Mouse (Mus musculus): ENCODE measurements around the gene Gm26620. TPM values are rescaled to one million over a fixed set of nuclear protein-coding genes. Genes with fewer than 3 reads are reported as not detected.

The Gm26620 gene
- polyA plus RNA-seq, 1 experiment from 2014 or later, result 0.62 TPM

Other genes starting within 250 kb of the Gm26620 start
- 28.7 and 35.2 TPM in 2 replicates for gene Olfml2b, start 240.5 kb upstream of the Gm26620 start, polyA plus RNA-seq (2015; fragmentation: Nextera tagmentation; extraction: Ambion mirVana)
- gene Atf6, start 17.3 kb upstream of the Gm26620 start, polyA plus RNA-seq (2015; fragmentation: Nextera tagmentation; extraction: Ambion mirVana), result 9.8 and 10.2 TPM in 2 replicates
- gene Dusp12, start 475 bp downstream of the Gm26620 start, polyA plus RNA-seq (2015; fragmentation: Nextera tagmentation; extraction: Ambion mirVana), result 23.0 TPM in 2 replicates
- gene Fcrlb, start 27.9 kb downstream of the Gm26620 start, polyA plus RNA-seq (2015; fragmentation: Nextera tagmentation; extraction: Ambion mirVana), result 0.14 TPM in 1 of 2 replicates, not detected in the other
- 0.09 and 0.22 TPM in 2 replicates for gene Fcrla, start 42.5 kb downstream of the Gm26620 start, polyA plus RNA-seq (2015; fragmentation: Nextera tagmentation; extraction: Ambion mirVana)
- gene Fcgr2b, start 91.5 kb downstream of the Gm26620 start, polyA plus RNA-seq (2015; fragmentation: Nextera tagmentation; extraction: Ambion mirVana), result 1.2 and 2.9 TPM in 2 replicates
- 1.1 and 1.4 TPM in 2 replicates for gene Fcgr4, start 133.9 kb downstream of the Gm26620 start, polyA plus RNA-seq (2015; fragmentation: Nextera tagmentation; extraction: Ambion mirVana)
- gene Fcgr3, start 179.9 kb downstream of the Gm26620 start, polyA plus RNA-seq (2015; fragmentation: Nextera tagmentation; extraction: Ambion mirVana), result 10.4 and 11.9 TPM in 2 replicates
- 2.7 and 3.5 TPM in 2 replicates for gene Cfap126, start 228.9 kb downstream of the Gm26620 start, polyA plus RNA-seq (2015; fragmentation: Nextera tagmentation; extraction: Ambion mirVana)

Data from heart, embryonic 15.5 days (tissue).